19 mouse cellular contexts compared by ENCODE assay signal in genomic region chr9:48654730-48655129, GRCm38 (mm10). TPM values are rescaled to one million over a fixed set of nuclear protein-coding genes. Genes with fewer than 3 reads are reported as not detected.
A peak's percentile ranks its signal among the peaks of the same experiment; 100 is the strongest.
DNase-seq lines count a peak whose midpoint lies in the region; ATAC-seq lines count a peak whose summit lies in the region.
"Had no signal": no experiment of that assay in that cellular context is flagged by ENCODE, and none has a peak within 500 bp of the region (broad histone marks: within the 10 kb centered on the region; RNA-seq: fewer than 3 reads in every experiment).

No protein-coding gene starts in this region.

- H3K36me3 ChIP-seq in hindbrain, embryonic 11.5 days (ENCODE audit: control insufficient read depth, insufficient read depth, low read length) = no peaks in the 10 kb centered on the region
- H3K36me3 ChIP-seq in hindbrain, embryonic 14.5 days (replicated peaks; ENCODE audit: control insufficient read depth, insufficient read depth) = no peaks in the 10 kb centered on the region
- H3K36me3 ChIP-seq in liver, embryonic 13.5 days = no peaks in the 10 kb centered on the region
- no peaks in the 10 kb centered on the region for H3K36me3 ChIP-seq in intestine, embryonic 15.5 days
- H3K36me3 ChIP-seq: forebrain, embryonic 12.5 days had no signal

- no peak overlapping the region for H3K4me2 ChIP-seq in hindbrain, embryonic 11.5 days (replicated peaks; ENCODE audit: low read depth, low read length)
- H3K4me2 ChIP-seq in hindbrain, embryonic 14.5 days (replicated peaks) = no peak overlapping the region
- peak overlapping the region; percentile 39 for H3K4me2 ChIP-seq in liver, embryonic 13.5 days
- no peak overlapping the region for H3K4me2 ChIP-seq in intestine, embryonic 15.5 days (replicated peaks)
- H3K4me2 ChIP-seq: forebrain, embryonic 12.5 days had no signal

- H3K9ac ChIP-seq in hindbrain, embryonic 11.5 days (ENCODE audit: low read depth, low read length) = no peak overlapping the region
- H3K9ac ChIP-seq in hindbrain, embryonic 14.5 days = no peak overlapping the region
- no peak overlapping the region for H3K9ac ChIP-seq in liver, embryonic 13.5 days
- no peak overlapping the region for H3K9ac ChIP-seq in intestine, embryonic 15.5 days
- H3K9ac ChIP-seq: forebrain, embryonic 12.5 days had no signal

- peak; percentile 51 for DNase-seq in hindbrain, embryonic 11.5 days (ENCODE audit: low spot score)
- no peak for DNase-seq in hindbrain, embryonic 14.5 days (ENCODE audit: low spot score)
- peak; percentile 40 for DNase-seq in A20 (ENCODE audit: low read depth, low spot score)
- no peak for DNase-seq in liver, embryonic 13.5 days
- DNase-seq: adrenal gland, postnatal 10 days; cerebellum, adult 9-10 months; gastrocnemius, postnatal 10 days; heart, adult 2 months; heart, postnatal 36 days; kidney, adult 8-10 months; retina, postnatal 1 day; right cerebral cortex, postnatal 4 days; thymus, postnatal 14 days had no signal

- no peaks in the 10 kb centered on the region for H3K27me3 ChIP-seq in hindbrain, embryonic 11.5 days (ENCODE audit: control insufficient read depth, insufficient read depth, low read length)
- H3K27me3 ChIP-seq in hindbrain, embryonic 14.5 days (ENCODE audit: control insufficient read depth, insufficient read depth, low read length) = no peaks in the 10 kb centered on the region
- no peaks in the 10 kb centered on the region for H3K27me3 ChIP-seq in liver, embryonic 13.5 days
- no peaks in the 10 kb centered on the region for H3K27me3 ChIP-seq in intestine, embryonic 15.5 days (replicated peaks)

- WGBS in hindbrain, embryonic 11.5 days = 4% methylated on average over 8 of the region's 8 CpGs
- 7% methylated on average over 8 of the region's 8 CpGs for WGBS in hindbrain, embryonic 14.5 days
- 10% methylated on average over 8 of the region's 8 CpGs for WGBS in liver, embryonic 13.5 days (ENCODE audit: insufficient replicate concordance)
- WGBS in intestine, embryonic 15.5 days = 12% methylated on average over 8 of the region's 8 CpGs

- no peak for ATAC-seq in hindbrain, embryonic 11.5 days (ENCODE audit: low FRiP score)
- ATAC-seq in hindbrain, embryonic 14.5 days (ENCODE audit: low FRiP score) = no peak
- ATAC-seq in common myeloid progenitor, adult 5-6 weeks (replicated peaks; ENCODE audit: low read depth, poor library complexity, severe bottlenecking) = peak; percentile 34; the same call in 1 of the 2 replicates
- no peak for ATAC-seq in liver, embryonic 13.5 days (ENCODE audit: low read depth)
- no peak for ATAC-seq in intestine, embryonic 15.5 days
- no peak for ATAC-seq in CD4-positive, CD25-positive, alpha-beta regulatory T cell, adult 4 months
- ATAC-seq: midbrain, embryonic 16.5 days; Patski had no signal

- H3K4me3 ChIP-seq in hindbrain, embryonic 11.5 days (ENCODE audit: low read depth, low read length) = no peak overlapping the region
- H3K4me3 ChIP-seq in hindbrain, embryonic 14.5 days (replicated peaks; ENCODE audit: low read length) = no peak overlapping the region
- H3K4me3 ChIP-seq in liver, embryonic 13.5 days (replicated peaks) = peak overlapping the region; percentile 14; the same call in 1 of the 2 replicates
- no peak overlapping the region for H3K4me3 ChIP-seq in intestine, embryonic 15.5 days (replicated peaks)
- H3K4me3 ChIP-seq: forebrain, embryonic 12.5 days; heart, adult 2 months had no signal

- H3K4me1 ChIP-seq in hindbrain, embryonic 11.5 days (replicated peaks; ENCODE audit: control insufficient read depth, insufficient read depth, low read length) = peaks cover 3% of the 10 kb centered on the region; the same call in 1 of the 2 replicates
- H3K4me1 ChIP-seq in hindbrain, embryonic 14.5 days (replicated peaks; ENCODE audit: control insufficient read depth, insufficient read depth, low read length) = no peaks in the 10 kb centered on the region
- H3K4me1 ChIP-seq in liver, embryonic 13.5 days (replicated peaks) = peaks cover 27% of the 10 kb centered on the region
- peaks cover 3% of the 10 kb centered on the region; the same call in 1 of the 2 replicates for H3K4me1 ChIP-seq in intestine, embryonic 15.5 days (replicated peaks)

- no peaks in the 10 kb centered on the region for H3K9me3 ChIP-seq in hindbrain, embryonic 11.5 days (ENCODE audit: control insufficient read depth, low read length)
- no peaks in the 10 kb centered on the region for H3K9me3 ChIP-seq in hindbrain, embryonic 14.5 days (ENCODE audit: control insufficient read depth, low read length)
- H3K9me3 ChIP-seq in liver, embryonic 13.5 days (replicated peaks) = 0 out of 2 replicates have a peak, but pooled peaks cover 5% of the 10 kb centered on the region
- H3K9me3 ChIP-seq in intestine, embryonic 15.5 days = no peaks in the 10 kb centered on the region
- H3K9me3 ChIP-seq: forebrain, embryonic 12.5 days had no signal

- no peak overlapping the region for H3K27ac ChIP-seq in hindbrain, embryonic 11.5 days (ENCODE audit: low read depth, low read length)
- no peak overlapping the region for H3K27ac ChIP-seq in hindbrain, embryonic 14.5 days
- H3K27ac ChIP-seq in liver, embryonic 13.5 days = no peak overlapping the region
- no peak overlapping the region for H3K27ac ChIP-seq in intestine, embryonic 15.5 days
- H3K27ac ChIP-seq: forebrain, embryonic 12.5 days; heart, adult 2 months had no signal

RNA-seq across cellular contexts. Expression of gene Nnmt, which starts 49.8 kb away (rescaled TPM):
- polyA plus RNA-seq in hindbrain, embryonic 11.5 days (2014; fragmentation: Nextera tagmentation; extraction: Ambion mirVana) = 0.81 and 1.2 TPM in 2 replicates
- polyA plus RNA-seq in hindbrain, embryonic 14.5 days (2014; fragmentation: Nextera tagmentation; extraction: Ambion mirVana) = 0.51 and 0.87 TPM in 2 replicates
- not detected in 2 replicates for total RNA-seq in common myeloid progenitor, adult 5-6 weeks (2017)
- 0.35 and 0.58 TPM in 2 replicates for polyA plus RNA-seq in liver, embryonic 13.5 days (2015; fragmentation: Nextera tagmentation; extraction: Ambion mirVana)
- 3.0 and 3.5 TPM in 2 replicates for polyA plus RNA-seq in intestine, embryonic 15.5 days (2015; fragmentation: Nextera tagmentation; extraction: Ambion mirVana)
- polyA plus RNA-seq in CD4-positive, CD25-positive, alpha-beta regulatory T cell, adult 4 months (2017; shearing (Covaris generic)) = not detected

Comparison
In these comparisons a context has a peak if more than half of its experiments do, and no peak if none do; other contexts are left out.
1. DNase-seq: peak in hindbrain, embryonic 11.5 days (single experiment) and A20 (single experiment); none in hindbrain, embryonic 14.5 days (single experiment) and liver, embryonic 13.5 days (single experiment).